Mouse (Mus musculus) cortical plate, adult 2 months (tissue): ENCODE results near the gene Stx11.

Source experiments
- CTCF ChIP-seq: fragments of 200-500 bp; IDR thresholded peaks from 2 replicates; pipeline ENCODE4 v1.5.1; 2011; ENCODE audit warnings: mild to moderate bottlenecking, control low read depth, low read length; ENCODE audit not compliant: insufficient read depth; ENCODE audit errors: extremely low read depth
- POLR2A ChIP-seq: fragments of 200-500 bp; IDR thresholded peaks from 2 replicates; pipeline ENCODE4 v1.6.1; 2011; ENCODE audit warnings: mild to moderate bottlenecking, low read length, control low read depth; ENCODE audit not compliant: insufficient read depth; ENCODE audit errors: extremely low read depth

DNA sequence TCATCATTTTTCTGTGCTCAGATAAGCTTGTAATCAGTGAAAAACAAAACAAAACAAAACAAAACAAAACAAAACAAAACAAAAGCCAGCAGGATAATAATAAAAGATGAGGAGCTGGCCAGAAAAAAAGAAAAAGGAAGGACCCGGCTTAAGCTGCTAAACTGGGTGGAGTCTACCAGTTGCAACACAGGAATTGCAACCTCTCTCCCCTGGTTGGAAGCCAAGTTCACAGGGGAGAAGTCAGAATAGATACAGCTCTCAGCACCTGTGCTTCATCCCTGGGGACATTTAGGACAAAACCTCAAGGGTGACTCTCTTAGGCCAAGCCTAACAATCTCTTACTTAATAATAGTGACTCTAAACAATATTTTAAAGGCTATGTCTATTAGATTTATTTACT, 8.3 kb downstream of the Stx11 start:
- TF ChIP-seq POLR2A (no peak), CTCF (no peak)
